Mouse (Mus musculus): ENCODE data around the gene Rnf113a2.

DNA sequence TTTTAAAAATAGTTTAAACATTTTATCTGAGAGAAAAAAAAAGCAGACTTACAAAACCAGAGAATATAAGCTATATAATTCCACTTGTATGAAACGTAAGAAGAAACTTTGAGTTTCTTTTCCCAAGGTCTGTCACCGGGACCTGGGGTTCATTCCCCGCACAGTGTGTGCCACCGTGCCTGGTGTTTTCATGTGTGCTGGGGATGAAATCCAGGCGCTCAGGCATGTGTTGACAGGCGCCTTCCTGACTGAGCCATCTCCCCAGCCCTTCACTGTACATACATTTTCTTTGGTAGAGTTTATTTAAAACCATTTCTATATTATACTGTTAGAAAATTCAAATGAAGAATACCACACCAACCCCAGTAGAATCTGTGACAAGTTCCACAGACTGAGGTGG is 26.7 kb upstream of the Rnf113a2 start:
- TF ChIP-seq POLR2A (IDR thresholded peaks at IDR 0.05; ENCODE audit: low read depth, low read length), result no peak
- no peak for TF ChIP-seq CTCF (conservative IDR thresholded peaks at IDR 0.05; ENCODE audit: insufficient read depth, insufficient read length, low read depth, low read length)

Data from kidney, adult 2 months (tissue).